Mouse (Mus musculus): ENCODE data around the gene Mpp2.

The Mpp2 gene

GRCm38 (mm10) chr11:102072729-102073128, 15.6 kb downstream of the Mpp2 start:
- no peak for DNase-seq (ENCODE audit: low read depth, low spot score)

- no peak for DNase-seq (ENCODE audit: low read depth, low spot score)
Measured at GRCm38 (mm10) chr11:102070426-102070825, 17.9 kb downstream of the Mpp2 start.

GRCm38 (mm10) chr11:102069633-102070032, 18.7 kb downstream of the Mpp2 start:
- no peak for DNase-seq (ENCODE audit: low read depth, low spot score)

GRCm38 (mm10) chr11:102068969-102069368, 19.3 kb downstream of the Mpp2 start:
- peak; percentile 50 for DNase-seq (ENCODE audit: low read depth, low spot score)

GRCm38 (mm10) chr11:102063076-102063475, 25.2 kb downstream of the Mpp2 start:
- no peak for DNase-seq (ENCODE audit: low read depth, low spot score)

GRCm38 (mm10) chr11:102061941-102062473, 26.3 kb downstream of the Mpp2 start:
- no peak for DNase-seq (ENCODE audit: low read depth, low spot score)

- DNase-seq (ENCODE audit: low read depth, low spot score): peak; percentile 64
Measured at GRCm38 (mm10) chr11:102061236-102061940, 26.9 kb downstream of the Mpp2 start.

- peak; percentile 65 for DNase-seq (ENCODE audit: low read depth, low spot score)
Measured at GRCm38 (mm10) chr11:102053847-102054246, 34.5 kb downstream of the Mpp2 start.

GRCm38 (mm10) chr11:102053183-102053582, 35.1 kb downstream of the Mpp2 start:
- no peak for DNase-seq (ENCODE audit: low read depth, low spot score)

- DNase-seq (ENCODE audit: low read depth, low spot score): no peak
Measured at GRCm38 (mm10) chr11:102052697-102053096, 35.6 kb downstream of the Mpp2 start.

GRCm38 (mm10) chr11:102051954-102052353, 36.4 kb downstream of the Mpp2 start:
- DNase-seq (ENCODE audit: low read depth, low spot score): no peak

- no peak for DNase-seq (ENCODE audit: low read depth, low spot score)
Measured at GRCm38 (mm10) chr11:102051541-102051940, 36.8 kb downstream of the Mpp2 start.

- no peak for DNase-seq (ENCODE audit: low read depth, low spot score)
Measured at GRCm38 (mm10) chr11:102049875-102050482, 38.3 kb downstream of the Mpp2 start.

- DNase-seq (ENCODE audit: low read depth, low spot score): no peak
Measured at GRCm38 (mm10) chr11:102046607-102047006, 41.7 kb downstream of the Mpp2 start.

GRCm38 (mm10) chr11:102044691-102045212, 43.6 kb downstream of the Mpp2 start:
- DNase-seq (ENCODE audit: low read depth, low spot score): no peak

GRCm38 (mm10) chr11:102043381-102043780, 44.9 kb downstream of the Mpp2 start:
- DNase-seq (ENCODE audit: low read depth, low spot score): no peak

- no peak for DNase-seq (ENCODE audit: low read depth, low spot score)
Measured at GRCm38 (mm10) chr11:102042971-102043370, 45.3 kb downstream of the Mpp2 start.

- no peak for DNase-seq (ENCODE audit: low read depth, low spot score)
Measured at GRCm38 (mm10) chr11:102041350-102041949, 46.9 kb downstream of the Mpp2 start, which contains the start of gene Cd300lg. Cd300lg (plus strand) TSS chr11:102041509.

- no peak for DNase-seq (ENCODE audit: low read depth, low spot score)
Measured at GRCm38 (mm10) chr11:102040646-102041045, 47.7 kb downstream of the Mpp2 start.

GRCm38 (mm10) chr11:102040138-102040524, 48.2 kb downstream of the Mpp2 start:
- peak; percentile 82 for DNase-seq (ENCODE audit: low read depth, low spot score)

- no peak for DNase-seq (ENCODE audit: low read depth, low spot score)
Measured at GRCm38 (mm10) chr11:102039487-102040137, 48.7 kb downstream of the Mpp2 start.

GRCm38 (mm10) chr11:102037789-102038188, 50.5 kb downstream of the Mpp2 start:
- no peak for DNase-seq (ENCODE audit: low read depth, low spot score)

Measured in A20 (cell line).